Mouse (Mus musculus) ES-CJ7 (cell line): Measurements from ENCODE around the gene Cnnm1.
A peak's percentile ranks its signal among the peaks of the same experiment; 100 is the strongest.
"Not testable (repeated sequence)": the region's sequence is repeated elsewhere in the genome, so short reads cannot be mapped to it uniquely, and the experiment has no call there.

Experiments used
- DNase-seq: peaks from one replicate; pipeline ENCODE4 v3.0.0; 2011; ENCODE audit warnings: low read depth, low spot score

The Cnnm1 gene

DNA sequence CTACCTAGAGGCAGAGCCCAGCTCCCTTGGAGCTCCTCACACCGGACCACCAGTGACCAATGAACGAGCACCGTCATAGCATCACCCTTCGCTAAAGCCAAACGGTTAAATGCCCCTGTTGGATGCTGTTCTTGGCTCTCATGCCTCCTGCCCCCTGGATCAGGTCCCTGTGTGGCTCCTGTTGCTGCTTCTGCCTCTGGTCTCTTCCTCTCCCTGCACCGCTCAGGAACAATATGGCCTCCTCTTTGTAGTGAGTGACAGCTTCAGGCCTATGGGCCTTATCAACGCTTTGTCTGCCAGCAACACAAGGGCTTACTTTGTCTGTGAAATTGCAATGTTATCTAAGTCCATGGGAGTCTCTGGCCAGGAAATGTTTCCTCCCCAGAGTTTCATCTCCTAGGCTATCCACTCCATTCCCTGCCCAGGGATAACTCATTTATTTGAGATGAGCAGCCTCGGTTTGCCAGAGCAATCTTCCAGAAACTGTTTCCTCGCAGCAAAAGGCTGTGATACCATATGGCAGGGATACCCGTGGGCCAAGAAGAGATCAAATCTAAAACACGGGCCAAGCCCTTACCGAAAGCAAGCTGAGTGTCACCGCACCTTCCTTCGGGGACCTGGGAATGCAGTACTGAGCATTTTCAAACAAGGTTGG, 25.5 kb downstream of the Cnnm1 start:
- DNase-seq, result no peak

DNA sequence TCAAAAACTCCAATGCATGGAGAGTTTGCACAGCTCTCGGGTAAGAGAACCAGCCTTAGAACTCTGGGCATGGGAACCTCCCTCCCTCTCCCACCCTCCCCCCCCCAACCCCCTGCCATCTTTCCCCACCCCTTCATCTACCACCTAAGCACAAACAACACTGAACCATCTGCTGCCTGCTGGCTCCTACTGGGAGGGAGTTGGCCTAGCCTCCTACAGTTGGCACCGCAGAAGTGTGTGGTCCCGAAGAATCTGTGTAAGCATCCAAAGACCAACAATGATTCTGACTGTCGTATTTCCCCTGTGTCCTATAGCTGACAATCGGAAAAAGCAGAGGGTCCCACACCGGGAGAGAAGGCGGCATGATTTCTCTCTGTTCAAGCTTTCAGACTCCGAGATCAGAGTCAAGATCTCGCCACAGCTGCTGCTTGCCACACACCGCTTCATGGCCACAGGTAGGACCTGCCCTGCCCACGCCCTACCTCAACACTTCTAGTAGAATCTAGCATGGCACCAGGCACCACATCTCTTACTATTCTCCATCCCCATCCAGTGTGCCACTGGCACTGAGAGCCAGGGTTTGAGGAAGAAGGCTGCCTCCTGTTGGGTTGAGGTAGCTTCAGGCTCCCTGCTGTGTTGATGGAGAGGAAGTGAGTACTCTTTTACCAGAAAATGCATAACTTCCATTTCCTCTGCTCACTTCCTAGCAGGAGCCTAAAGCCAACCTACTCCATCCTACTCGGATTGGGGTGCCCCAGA, 27.9 kb downstream of the Cnnm1 start:
- DNase-seq, result no peak

DNA sequence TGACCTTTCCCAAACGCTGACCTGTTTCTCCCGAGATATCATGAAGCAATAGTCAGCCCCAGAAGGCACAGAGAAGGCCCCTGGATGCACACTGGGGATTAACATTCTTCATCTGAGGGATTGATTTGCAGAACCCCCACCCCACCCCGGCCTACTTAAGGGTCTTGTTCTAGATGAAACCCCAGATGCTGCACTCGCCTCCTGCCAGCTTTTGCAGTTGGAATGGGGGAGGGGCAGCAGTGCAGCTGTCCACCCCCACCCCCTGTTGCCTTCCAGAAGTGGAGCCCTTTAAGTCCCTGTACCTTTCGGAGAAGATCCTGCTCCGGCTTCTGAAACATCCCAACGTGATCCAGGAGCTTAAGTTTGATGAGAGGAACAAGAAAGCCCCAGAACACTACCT, 29.1 kb downstream of the Cnnm1 start:
- DNase-seq, result no peak

DNA sequence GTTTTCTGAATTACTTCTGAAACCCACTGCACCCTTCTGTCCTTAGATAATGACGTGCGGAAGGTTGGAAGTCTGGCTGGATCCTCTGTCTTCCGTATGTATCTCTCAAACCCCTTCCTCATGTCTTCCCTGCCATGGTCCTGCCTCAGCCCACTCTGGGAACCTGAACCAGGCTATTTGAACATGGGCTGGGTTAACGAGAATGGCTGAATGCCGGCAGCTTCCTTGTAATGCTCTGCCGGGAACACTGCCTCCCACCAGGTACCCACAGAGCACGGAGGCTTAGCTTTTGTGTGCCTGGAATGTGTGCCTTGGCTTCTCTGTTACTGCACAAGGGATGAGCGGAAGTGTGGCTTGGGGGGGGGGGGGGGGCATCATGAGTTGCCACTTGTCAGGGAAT, 32.1 kb downstream of the Cnnm1 start:
- DNase-seq, result peak; percentile 64

GRCm38 (mm10) chr19:43472781-43473180, 32.5 kb downstream of the Cnnm1 start:
- no peak for DNase-seq

GRCm38 (mm10) chr19:43475642-43476041, 35.4 kb downstream of the Cnnm1 start:
- no peak for DNase-seq

DNA sequence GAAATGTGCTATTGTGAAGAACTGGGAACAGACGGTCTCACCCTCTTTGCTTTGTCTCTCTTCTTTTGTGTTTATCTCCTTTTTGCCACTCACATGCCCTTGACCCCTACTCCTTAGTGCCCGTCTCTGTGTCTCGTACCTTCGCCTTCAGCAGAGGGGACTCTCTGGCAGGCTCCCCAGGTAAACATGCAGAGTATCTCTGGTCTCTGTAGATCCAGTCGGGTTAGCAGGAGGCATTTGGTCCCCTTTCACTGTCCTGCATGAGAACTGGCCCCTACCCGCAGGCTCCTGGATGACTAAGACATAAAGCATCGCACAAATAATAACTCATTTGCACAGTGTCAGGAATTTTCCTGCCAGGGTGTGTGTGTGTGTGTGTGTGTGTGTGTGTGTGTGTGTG, 35.8 kb downstream of the Cnnm1 start:
- no peak for DNase-seq

GRCm38 (mm10) chr19:43477436-43477835, 37.2 kb downstream of the Cnnm1 start:
- DNase-seq, result no peak

DNA sequence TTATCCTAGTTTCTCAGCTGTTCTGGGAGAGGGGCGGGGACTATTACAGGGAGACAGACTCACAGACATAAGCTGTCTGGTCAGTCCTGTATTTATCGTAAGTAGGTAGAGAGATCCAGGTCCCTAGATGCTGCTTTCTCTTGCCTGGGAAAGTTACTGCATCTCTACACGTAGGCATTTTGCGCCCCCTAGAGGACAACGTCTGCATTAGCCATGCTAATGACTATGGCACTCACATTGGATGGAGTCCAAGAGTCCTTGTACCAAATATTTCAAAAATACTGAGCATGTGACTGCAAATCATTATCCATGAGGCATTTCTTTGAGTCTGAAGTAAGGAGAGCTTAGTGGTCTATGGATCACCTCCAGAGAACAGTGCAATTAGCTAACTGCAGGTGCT, 38.7 kb downstream of the Cnnm1 start:
- DNase-seq, result peak; percentile 83

DNA sequence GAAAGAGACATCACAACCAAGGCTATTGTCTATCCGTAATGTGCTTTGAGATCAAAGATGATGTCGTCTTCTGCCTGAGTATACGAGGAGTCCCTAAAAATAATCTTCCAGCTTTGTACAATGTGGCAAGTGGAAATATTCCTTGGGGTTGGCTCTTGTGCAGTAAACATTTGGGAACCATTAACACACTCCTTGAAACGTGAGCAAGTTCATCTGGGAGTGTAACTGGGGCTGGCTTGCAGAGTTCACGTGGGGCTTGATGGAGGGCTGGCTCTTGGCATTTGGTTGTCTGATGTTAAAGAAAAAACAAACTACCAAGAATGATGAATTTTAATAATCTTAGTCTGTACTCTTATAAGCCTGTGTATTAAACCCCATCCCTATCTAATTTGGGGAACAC, 39.2 kb downstream of the Cnnm1 start:
- DNase-seq, result no peak

- no peak for DNase-seq
These were observed 40.3 kb downstream of the Cnnm1 start for GRCm38 (mm10) chr19:43480512-43480911.

- DNase-seq, result peak; percentile 76
These were observed 47.2 kb downstream of the Cnnm1 start for GRCm38 (mm10) chr19:43487429-43487828.

- peak; percentile 76 for DNase-seq
These were observed 53.1 kb downstream of the Cnnm1 start for GRCm38 (mm10) chr19:43493316-43493715.

DNA sequence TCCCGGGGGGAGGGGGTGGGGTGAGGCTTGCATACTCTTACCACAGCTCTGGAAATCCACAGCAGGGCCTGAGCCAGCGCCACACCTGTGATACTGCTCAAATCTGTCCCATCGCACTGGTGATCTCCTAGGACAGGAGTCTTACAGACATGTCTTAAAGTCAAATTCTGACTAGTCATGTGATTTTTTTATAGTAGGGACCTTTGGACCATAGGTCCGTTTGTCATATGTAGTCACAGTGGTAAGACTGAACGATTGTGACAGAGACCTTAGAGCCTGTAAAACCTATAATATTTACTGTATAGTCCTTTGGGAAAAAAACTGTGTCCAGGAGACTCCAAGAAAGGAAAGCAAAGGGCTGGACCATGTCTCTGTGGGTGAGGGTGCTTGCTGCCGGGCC, 53.6 kb downstream of the Cnnm1 start:
- DNase-seq, result no peak

DNA sequence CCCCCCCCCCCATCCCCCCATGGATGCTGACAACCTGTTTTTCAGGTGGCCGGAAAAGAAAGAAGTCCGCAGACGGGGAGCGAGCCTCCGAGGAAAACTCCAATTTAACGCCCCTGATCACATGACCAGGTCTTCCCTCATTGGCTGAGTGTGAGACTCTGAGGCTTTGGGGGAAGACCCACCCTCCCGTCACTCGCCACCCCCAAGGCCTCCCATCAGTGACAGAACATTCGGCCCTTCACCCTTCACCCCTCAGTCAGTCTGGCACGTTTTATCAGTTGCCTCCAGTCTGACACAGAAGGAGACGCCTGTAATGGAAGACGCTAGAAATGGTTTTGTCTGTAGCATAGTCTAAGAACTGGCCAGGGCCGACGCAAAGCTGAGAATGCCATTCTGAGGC, 54.7 kb downstream of the Cnnm1 start:
- DNase-seq, result no peak

- peak; percentile 82 for DNase-seq
These were observed 55.6 kb downstream of the Cnnm1 start for GRCm38 (mm10) chr19:43495846-43496245.

GRCm38 (mm10) chr19:43497440-43497839, 57.2 kb downstream of the Cnnm1 start:
- DNase-seq, result no peak

GRCm38 (mm10) chr19:43498874-43499273, 58.6 kb downstream of the Cnnm1 start:
- DNase-seq, result peak; percentile 93

DNA sequence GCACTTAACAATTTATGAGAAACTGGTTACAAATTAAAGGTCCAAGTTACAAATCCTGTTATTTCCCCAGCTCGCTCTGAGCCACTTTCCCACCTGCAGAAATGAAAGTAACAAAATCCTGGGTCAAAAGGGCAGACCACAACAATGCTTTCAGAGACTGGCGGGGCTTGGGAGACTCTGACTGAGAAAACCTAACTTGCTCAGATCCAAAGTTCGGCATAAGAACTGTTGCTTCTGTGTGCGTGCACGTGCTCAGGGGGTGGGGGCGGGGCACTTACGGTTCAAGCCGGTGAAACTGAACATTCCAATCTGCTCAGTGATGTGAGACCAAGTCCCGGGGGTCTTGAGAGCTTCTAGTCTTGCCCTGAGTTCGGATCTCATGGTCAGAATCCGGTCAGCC, 62.4 kb downstream of the Cnnm1 start:
- peak; percentile 58 for DNase-seq

DNA sequence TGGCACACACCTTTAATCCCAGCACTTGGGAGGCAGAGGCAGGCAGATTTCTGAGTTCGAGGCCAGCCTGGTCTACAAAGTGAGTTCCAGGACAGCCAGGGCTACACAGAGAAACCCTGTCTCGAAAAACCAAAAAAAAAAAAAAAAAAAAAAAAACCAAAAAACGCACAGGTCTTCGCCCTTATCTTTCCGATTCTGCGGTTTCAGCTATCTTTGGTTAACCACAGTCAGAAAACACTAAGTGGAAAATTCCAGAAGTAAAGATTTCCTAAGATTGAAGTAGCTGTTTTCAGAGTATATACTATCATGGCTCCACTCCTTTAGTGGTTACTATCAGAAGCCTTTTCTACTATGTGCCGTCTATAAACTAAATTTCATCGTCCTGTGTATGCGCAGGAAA, 63.4 kb downstream of the Cnnm1 start:
- DNase-seq, result not testable (repeated sequence)

- peak; percentile 75 for DNase-seq
These were observed 65.2 kb downstream of the Cnnm1 start for GRCm38 (mm10) chr19:43505441-43505840.

DNA sequence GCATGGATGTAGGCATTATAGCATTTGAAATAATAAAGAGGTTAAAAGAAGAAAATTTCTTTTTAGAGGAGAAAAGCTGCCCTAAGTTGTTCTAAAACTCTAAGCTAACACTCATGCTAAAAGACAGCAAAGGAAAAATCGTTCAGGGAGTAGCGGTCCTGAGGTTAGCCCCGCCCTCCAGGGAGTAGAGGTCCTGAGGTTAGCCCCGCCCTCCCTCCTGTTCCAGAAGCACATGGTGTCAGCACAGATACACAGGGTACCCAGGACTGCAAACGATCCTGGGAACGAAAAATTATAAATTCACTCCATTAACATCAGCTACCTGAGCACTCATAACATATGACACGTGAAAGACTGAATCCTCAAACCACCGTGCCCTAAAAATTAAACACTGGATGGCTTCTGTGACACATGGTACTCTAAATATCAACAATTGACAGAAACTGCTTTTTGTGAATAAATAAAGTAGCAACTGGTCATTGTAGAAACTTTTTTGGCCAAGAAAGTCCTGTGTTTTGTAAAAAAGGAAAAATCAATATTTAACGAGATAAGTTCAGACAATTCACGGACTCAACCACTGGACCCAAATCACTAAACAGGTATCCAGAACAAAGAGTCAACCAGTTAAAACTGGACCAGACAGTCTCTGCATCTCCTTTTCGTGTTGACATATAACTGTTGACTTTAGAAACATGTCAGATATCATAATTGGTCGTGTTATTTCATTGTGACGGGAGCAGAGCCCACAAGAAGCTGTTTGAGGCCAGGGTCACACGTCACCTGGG, 70.4 kb downstream of the Cnnm1 start:
- peak; percentile 51 for DNase-seq
